Mouse (Mus musculus) midbrain, embryonic 14.5 days (tissue): Measurements from ENCODE around the gene Hoxd11. TPM values are rescaled to one million over a fixed set of nuclear protein-coding genes. Genes with fewer than 3 reads are reported as not detected.

Experiments
- ATAC-seq: fragments of 200-750 bp; cut with Nextera tagmentation; 2 replicates; pipeline ENCODE4 v1.8.0; 2017; ENCODE audit warnings: moderate number of reproducible peaks, moderate library complexity; ENCODE audit not compliant: low FRiP score, low TSS enrichment
- DNase-seq: peaks from one replicate; pipeline ENCODE4 v3.0.0-alpha.2; 2015
- H3K27ac ChIP-seq: fragments of 300-500 bp; sonication (generic); replicated peaks from 2 replicates; pipeline ENCODE4 v1.5.1; 2014; ENCODE audit warnings: mild to moderate bottlenecking, low read depth, low read length, moderate library complexity
- H3K27me3 ChIP-seq: fragments of 300-500 bp; sonication (generic); 2 replicates; pipeline ENCODE4 v1.6.1; 2014; ENCODE audit warnings: low read length, control low read depth, mixed read lengths; ENCODE audit not compliant: control insufficient read depth, insufficient read depth
- H3K36me3 ChIP-seq: fragments of 300-500 bp; sonication (generic); 2 replicates; pipeline ENCODE4 v1.6.1; 2014; ENCODE audit warnings: low read length, control low read depth; ENCODE audit not compliant: control insufficient read depth, insufficient read depth
- H3K4me1 ChIP-seq: fragments of 300-500 bp; sonication (generic); 2 replicates; pipeline ENCODE4 v1.6.1; 2014; ENCODE audit warnings: mild to moderate bottlenecking, antibody characterized with exemption, low read length, control low read depth; ENCODE audit not compliant: control insufficient read depth, insufficient read depth
- H3K4me2 ChIP-seq: fragments of 300-500 bp; sonication (generic); 2 replicates; pipeline ENCODE4 v1.6.1; 2014; ENCODE audit warnings: mild to moderate bottlenecking, low read length, moderate library complexity
- H3K4me3 ChIP-seq: fragments of 300-500 bp; sonication (generic); replicated peaks from 2 replicates; pipeline ENCODE4 v1.5.1; 2014; ENCODE audit warnings: low read depth, low read length
- H3K9ac ChIP-seq: fragments of 300-500 bp; sonication (generic); replicated peaks from 2 replicates; pipeline ENCODE4 v1.6.1; 2014; ENCODE audit warnings: mild to moderate bottlenecking, low read length, moderate library complexity
- H3K9me3 ChIP-seq: fragments of 300-500 bp; sonication (generic); 2 replicates; pipeline ENCODE4 v1.6.1; 2016; ENCODE audit warnings: low read length, control low read depth, mixed read lengths; ENCODE audit not compliant: control insufficient read depth
- WGBS: fragments of 180-500 bp; shearing (Covaris S2); extraction: QIAGEN DNeasy Blood & Tissue Kit; methylation state at CpG from one replicate; pipeline ENCODE4 v1.1.7; 2014; 5-methylcytosine and 5-hydroxymethylcytosine counted together
- polyA plus RNA-seq: library from polyadenylated mRNA; unstranded; fragments of >200 nt; fragmentation: Nextera tagmentation; extraction: Ambion mirVana; gene quantifications from 2 replicates; pipeline ENCODE4 v1.2.1, GENCODE M21; 2014

The Hoxd11 gene
- polyA plus RNA-seq, 1 experiment from 2014 or later = not detected

GRCm38 (mm10) chr2:74708676-74709075 lies 29.3 kb downstream of the Hoxd11 start:
- Histone ChIP-seq H3K27ac (no peak overlapping the region), H3K4me1 (0 out of 2 replicates have a peak, but pooled peaks cover 4% of the 10 kb centered on the region), H3K9ac (no peak overlapping the region), H3K27me3 (peaks cover 96% of the 10 kb centered on the region), H3K9me3 (no peaks in the 10 kb centered on the region), H3K4me2 (no peak overlapping the region), H3K36me3 (no peaks in the 10 kb centered on the region), H3K4me3 (no peak overlapping the region)
- DNase-seq (no peak), ATAC-seq (no peak)
- 2% methylated on average over 4 of the region's 4 CpGs for WGBS

GRCm38 (mm10) chr2:74709465-74710419 lies 30.4 kb downstream of the Hoxd11 start:
- no peaks in the 10 kb centered on the region for H3K9me3 ChIP-seq
- H3K27ac ChIP-seq = no peak overlapping the region
- 0 out of 2 replicates have a peak, but pooled peaks cover 4% of the 10 kb centered on the region for H3K4me1 ChIP-seq
- ATAC-seq (no peak), DNase-seq (no peak)
- 5% methylated on average over 5 of the region's 5 CpGs for WGBS
- H3K36me3 ChIP-seq = no peaks in the 10 kb centered on the region
- H3K9ac ChIP-seq = no peak overlapping the region
- no peak overlapping the region for H3K4me3 ChIP-seq
- peaks cover 96% of the 10 kb centered on the region for H3K27me3 ChIP-seq
- no peak overlapping the region for H3K4me2 ChIP-seq

- Histone ChIP-seq H3K4me3 (no peak overlapping the region), H3K4me1 (0 out of 2 replicates have a peak, but pooled peaks cover 4% of the 10 kb centered on the region), H3K9me3 (no peaks in the 10 kb centered on the region), H3K4me2 (no peak overlapping the region), H3K36me3 (no peaks in the 10 kb centered on the region), H3K27ac (no peak overlapping the region), H3K9ac (no peak overlapping the region), H3K27me3 (peaks cover 98% of the 10 kb centered on the region)
- ATAC-seq (no peak), DNase-seq (no peak)
- 2% methylated on average over 16 of the region's 16 CpGs for WGBS
Observed at GRCm38 (mm10) chr2:74710929-74711543, 31.7 kb downstream of the Hoxd11 start.

GRCm38 (mm10) chr2:74711721-74712621 lies 32.6 kb downstream of the Hoxd11 start, which contains the start of the genes Hoxd3 and Hoxd4:
Gene Hoxd3 (plus strand): TSS chr2:74711927.
Gene Hoxd4 (plus strand): TSS chr2:74711929.
- H3K27me3 ChIP-seq = peaks cover 98% of the 10 kb centered on the region
- H3K9ac ChIP-seq = no peak within 1 kb of the TSS
- under 1% methylated on average over 65 of the region's 65 CpGs for WGBS
- DNase-seq (peak; percentile 56), ATAC-seq (no peak)
- peak within 1 kb of the TSS; percentile 10; the same call in 1 of the 2 replicates for H3K4me3 ChIP-seq
- no peaks in the 10 kb centered on the region for H3K36me3 ChIP-seq
- H3K9me3 ChIP-seq = no peaks in the 10 kb centered on the region
- no peak within 1 kb of the TSS for H3K27ac ChIP-seq
- 0 out of 2 replicates have a peak, but pooled peaks cover 4% of the 10 kb centered on the region for H3K4me1 ChIP-seq
- peak within 1 kb of the TSS; percentile 28 for H3K4me2 ChIP-seq

GRCm38 (mm10) chr2:74713239-74714150 lies 34.1 kb downstream of the Hoxd11 start:
- 3% methylated on average over 19 of the region's 19 CpGs for WGBS
- Histone ChIP-seq H3K9ac (no peak overlapping the region), H3K36me3 (no peaks in the 10 kb centered on the region), H3K4me2 (no peak overlapping the region), H3K27ac (no peak overlapping the region), H3K4me1 (0 out of 2 replicates have a peak, but pooled peaks cover 4% of the 10 kb centered on the region), H3K27me3 (peaks cover 100% of the 10 kb centered on the region), H3K9me3 (no peaks in the 10 kb centered on the region), H3K4me3 (no peak overlapping the region)
- no peak for DNase-seq
- no peak for ATAC-seq

- Histone ChIP-seq H3K27me3 (peaks cover 100% of the 10 kb centered on the region), H3K9ac (no peak overlapping the region), H3K4me3 (no peak overlapping the region), H3K36me3 (no peaks in the 10 kb centered on the region), H3K4me1 (0 out of 2 replicates have a peak, but pooled peaks cover 4% of the 10 kb centered on the region), H3K4me2 (no peak overlapping the region), H3K9me3 (no peaks in the 10 kb centered on the region), H3K27ac (no peak overlapping the region)
- no peak for DNase-seq
- WGBS = 3% methylated on average over 18 of the region's 18 CpGs
- ATAC-seq = no peak
Observed at GRCm38 (mm10) chr2:74714156-74714789, 34.9 kb downstream of the Hoxd11 start.

- H3K27me3 ChIP-seq = peaks cover 100% of the 10 kb centered on the region
- no peak overlapping the region for H3K9ac ChIP-seq
- H3K4me1 ChIP-seq = 0 out of 2 replicates have a peak, but pooled peaks cover 4% of the 10 kb centered on the region
- no peaks in the 10 kb centered on the region for H3K9me3 ChIP-seq
- no peak for DNase-seq
- no peak for ATAC-seq
- H3K36me3 ChIP-seq = no peaks in the 10 kb centered on the region
- H3K4me2 ChIP-seq = no peak overlapping the region
- no peak overlapping the region for H3K27ac ChIP-seq
- WGBS = under 1% methylated on average over 14 of the region's 14 CpGs
- H3K4me3 ChIP-seq = no peak overlapping the region
Observed at GRCm38 (mm10) chr2:74714881-74715280, 35.5 kb downstream of the Hoxd11 start.
